Mouse (Mus musculus): ENCODE data around the gene Krt6b.
A peak's percentile ranks its signal among the peaks of the same experiment; 100 is the strongest.

The Krt6b gene

GRCm38 (mm10) chr15:101680187-101680586, at the start of gene Krt6b:
Gene Krt6b, minus strand, starts transcription at chr15:101680287.
- DNase-seq: no peak

GRCm38 (mm10) chr15:101724686-101725085, 44.6 kb upstream of the Krt6b start:
- no peak for DNase-seq

GRCm38 (mm10) chr15:101715831-101716230, 35.7 kb upstream of the Krt6b start:
- no peak for DNase-seq

GRCm38 (mm10) chr15:101714356-101714755, 34.3 kb upstream of the Krt6b start:
- no peak for DNase-seq

GRCm38 (mm10) chr15:101713731-101714130, 33.6 kb upstream of the Krt6b start:
- DNase-seq: no peak

- DNase-seq: no peak
These were observed 32.6 kb upstream of the Krt6b start, which contains the start of gene Krt5 for GRCm38 (mm10) chr15:101712720-101713119. Gene Krt5, minus strand, starts transcription at chr15:101712898.

- peak; percentile 44 for DNase-seq
These were observed 28.6 kb upstream of the Krt6b start for GRCm38 (mm10) chr15:101708683-101709082.

- peak; percentile 73 for DNase-seq
These were observed 27.4 kb upstream of the Krt6b start for GRCm38 (mm10) chr15:101707454-101707853.

- DNase-seq: peak; percentile 40
These were observed 24.0 kb upstream of the Krt6b start for GRCm38 (mm10) chr15:101704066-101704465.

GRCm38 (mm10) chr15:101702380-101702779, 22.3 kb upstream of the Krt6b start:
- peak; percentile 43 for DNase-seq

- DNase-seq: peak; percentile 77
These were observed 19.8 kb upstream of the Krt6b start for GRCm38 (mm10) chr15:101699866-101700265.

- DNase-seq: peak; percentile 57
These were observed 19.1 kb upstream of the Krt6b start for GRCm38 (mm10) chr15:101699192-101699591.

GRCm38 (mm10) chr15:101697326-101698188, 17.5 kb upstream of the Krt6b start:
- peak; percentile 76 for DNase-seq

GRCm38 (mm10) chr15:101694207-101694606, 14.1 kb upstream of the Krt6b start, which contains the start of gene Krt6a:
Gene Krt6a, minus strand, starts transcription at chr15:101694307.
- DNase-seq: peak; percentile 72

- peak; percentile 2 for DNase-seq
These were observed 10.4 kb upstream of the Krt6b start for GRCm38 (mm10) chr15:101690460-101690859.

GRCm38 (mm10) chr15:101688161-101688560, 8.1 kb upstream of the Krt6b start:
- DNase-seq: peak; percentile 49

- DNase-seq: no peak
These were observed 4.1 kb downstream of the Krt6b start for GRCm38 (mm10) chr15:101675978-101676377.

- no peak for DNase-seq
These were observed 27.3 kb downstream of the Krt6b start for GRCm38 (mm10) chr15:101652736-101653265.

GRCm38 (mm10) chr15:101647280-101647679, 32.8 kb downstream of the Krt6b start, which contains the start of gene Gm5478:
Gene Gm5478, minus strand, starts transcription at chr15:101647380.
- no peak for DNase-seq

GRCm38 (mm10) chr15:101627884-101628283, 52.2 kb downstream of the Krt6b start, which contains the start of gene Gm5414:
Gene Gm5414, minus strand, starts transcription at chr15:101628188.
- peak; percentile 51 for DNase-seq
